Mouse (Mus musculus): Measurements from ENCODE around the gene Armc7.
"Not testable (repeated sequence)": the region's sequence is repeated elsewhere in the genome, so short reads cannot be mapped to it uniquely, and the experiment has no call there.

The Armc7 gene

GRCm38 (mm10) chr11:115491356-115492083, 16.1 kb downstream of the Armc7 start, which contains the start of gene Nt5c:
Gene Nt5c, minus strand, starts transcription at chr11:115491862.
- DNase-seq, result peak; percentile 87 to 91

- DNase-seq, result no peak
These were observed 16.9 kb downstream of the Armc7 start for GRCm38 (mm10) chr11:115492387-115492786.

GRCm38 (mm10) chr11:115496559-115496958, 21.1 kb downstream of the Armc7 start:
- not testable (repeated sequence) for DNase-seq

- no peak for DNase-seq
These were observed 27.2 kb downstream of the Armc7 start for GRCm38 (mm10) chr11:115502636-115503035.

GRCm38 (mm10) chr11:115506586-115506985, 31.1 kb downstream of the Armc7 start:
- DNase-seq, result no peak

GRCm38 (mm10) chr11:115508061-115508460, 32.6 kb downstream of the Armc7 start:
- no peak for DNase-seq

- no peak for DNase-seq
These were observed 34.5 kb downstream of the Armc7 start for GRCm38 (mm10) chr11:115509773-115510506.

- no peak for DNase-seq
These were observed 35.0 kb downstream of the Armc7 start for GRCm38 (mm10) chr11:115510507-115510888.

- no peak for DNase-seq
These were observed 35.7 kb downstream of the Armc7 start for GRCm38 (mm10) chr11:115511121-115511520.

- DNase-seq, result no peak
These were observed 36.5 kb downstream of the Armc7 start for GRCm38 (mm10) chr11:115512004-115512403.

GRCm38 (mm10) chr11:115512407-115513183, 37.1 kb downstream of the Armc7 start:
- DNase-seq, result no peak

- DNase-seq, result peak; percentile 30 to 60
These were observed 38.1 kb downstream of the Armc7 start for GRCm38 (mm10) chr11:115513271-115514237.

- peak; percentile 97 to 98 for DNase-seq
These were observed 38.8 kb downstream of the Armc7 start, which contains the start of gene Jpt1 for GRCm38 (mm10) chr11:115514238-115514663. Gene Jpt1, minus strand, starts transcription at chr11:115514387.

- no peak for DNase-seq
These were observed 39.6 kb downstream of the Armc7 start for GRCm38 (mm10) chr11:115515021-115515420.

- DNase-seq, result no peak
These were observed 41.5 kb downstream of the Armc7 start for GRCm38 (mm10) chr11:115516942-115517341.

GRCm38 (mm10) chr11:115518693-115519092, 43.2 kb downstream of the Armc7 start:
- DNase-seq, result no peak

- no peak for DNase-seq
These were observed 44.1 kb downstream of the Armc7 start for GRCm38 (mm10) chr11:115519581-115519980.

GRCm38 (mm10) chr11:115520218-115520617, 44.8 kb downstream of the Armc7 start:
- DNase-seq, result no peak

GRCm38 (mm10) chr11:115521080-115521479, 45.6 kb downstream of the Armc7 start:
- no peak for DNase-seq

GRCm38 (mm10) chr11:115522238-115522637, 46.8 kb downstream of the Armc7 start:
- DNase-seq, result no peak

GRCm38 (mm10) chr11:115522703-115523102, 47.2 kb downstream of the Armc7 start:
- DNase-seq, result no peak

GRCm38 (mm10) chr11:115526446-115526845, 51.0 kb downstream of the Armc7 start:
- not testable (repeated sequence) for DNase-seq

Data from kidney, postnatal 36 days (tissue).